Mouse (Mus musculus) midbrain, embryonic 11.5 days (tissue): ENCODE data around the gene Gm20509. TPM values are rescaled to one million over a fixed set of nuclear protein-coding genes. Genes with fewer than 3 reads are reported as not detected.

ENCODE experiments used
- ATAC-seq: fragments of 200-750 bp; cut with Nextera tagmentation; 2 replicates; pipeline ENCODE4 v1.8.0; 2017; ENCODE audit warnings: moderate TSS enrichment, moderate library complexity; ENCODE audit not compliant: low FRiP score
- DNase-seq: peaks from one replicate; pipeline ENCODE4 v3.0.0; 2015; ENCODE audit warnings: low spot score; ENCODE audit errors: missing footprints
- H3K27ac ChIP-seq: fragments of 300-500 bp; sonication (generic); 2 replicates; pipeline ENCODE4 v1.5.1; 2014; ENCODE audit warnings: low read depth, low read length
- H3K27me3 ChIP-seq: fragments of 300-500 bp; sonication (generic); 2 replicates; pipeline ENCODE4 v1.6.1; 2014; ENCODE audit warnings: mild to moderate bottlenecking, low read length, moderate library complexity, mixed read lengths; ENCODE audit not compliant: control insufficient read depth, insufficient read depth
- H3K36me3 ChIP-seq: fragments of 300-500 bp; sonication (generic); 2 replicates; pipeline ENCODE4 v1.6.1; 2014; ENCODE audit warnings: mild to moderate bottlenecking, low read length, moderate library complexity, mixed read lengths; ENCODE audit not compliant: control insufficient read depth, insufficient read depth
- H3K4me1 ChIP-seq: fragments of 300-500 bp; sonication (generic); 2 replicates; pipeline ENCODE4 v1.6.1; 2014; ENCODE audit warnings: low read length; ENCODE audit not compliant: control insufficient read depth, insufficient read depth
- H3K4me2 ChIP-seq: fragments of 300-500 bp; sonication (generic); 2 replicates; pipeline ENCODE4 v1.6.1; 2014; ENCODE audit warnings: mild to moderate bottlenecking, moderate library complexity
- H3K4me3 ChIP-seq: fragments of 300-500 bp; sonication (generic); 2 replicates; pipeline ENCODE4 v1.5.1; 2014; ENCODE audit warnings: low read depth, low read length
- H3K9ac ChIP-seq: fragments of 300-500 bp; sonication (generic); 2 replicates; pipeline ENCODE4 v1.6.1; 2014; ENCODE audit warnings: low read length
- H3K9me3 ChIP-seq: fragments of 300-500 bp; sonication (generic); 2 replicates; pipeline ENCODE4 v1.6.1; 2016; ENCODE audit warnings: low read length; ENCODE audit not compliant: control insufficient read depth
- WGBS: fragments of 180-500 bp; shearing (Covaris S2); extraction: QIAGEN DNeasy Blood & Tissue Kit; methylation state at CpG from one replicate; pipeline ENCODE4 v1.1.7; 2014; 5-methylcytosine and 5-hydroxymethylcytosine counted together
- polyA plus RNA-seq: library from polyadenylated mRNA; unstranded; fragments of >200 nt; fragmentation: Nextera tagmentation; extraction: Ambion mirVana; gene quantifications from 2 replicates; pipeline ENCODE4 v1.2.1, GENCODE M21; 2014

Gene Gm20509
- polyA plus RNA-seq, 1 experiment from 2014 or later = not detected

DNA sequence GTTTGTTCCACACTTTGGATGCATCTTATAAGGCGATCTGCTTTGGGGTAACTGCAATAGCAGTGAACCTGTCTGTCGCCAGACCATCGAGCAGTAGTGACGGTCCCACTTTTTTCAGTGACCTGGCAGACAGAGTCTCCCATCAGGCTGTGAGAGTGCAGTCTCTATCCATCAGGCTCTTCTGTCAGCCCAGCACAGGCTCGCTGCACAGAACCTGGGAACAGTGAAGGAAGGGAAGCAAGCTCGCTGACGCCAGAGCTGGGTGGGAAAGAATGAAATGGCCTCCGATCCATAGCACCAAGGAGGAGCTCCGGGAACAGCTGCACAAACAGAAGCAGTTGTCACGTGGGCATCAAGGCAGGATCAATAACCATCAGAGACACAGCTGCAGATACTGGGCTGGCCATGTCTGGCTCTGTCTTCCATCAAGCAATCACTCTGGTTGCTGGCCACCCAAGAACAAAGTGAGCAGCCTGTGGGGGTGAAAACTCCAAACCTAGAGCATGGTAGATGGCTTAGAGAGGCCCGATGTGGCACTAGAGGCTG is 35.1 kb downstream of the Gm20509 start:
- Histone ChIP-seq H3K27me3 (no peaks in the 10 kb centered on the region), H3K9me3 (no peaks in the 10 kb centered on the region), H3K4me2 (no peak overlapping the region), H3K36me3 (no peaks in the 10 kb centered on the region), H3K4me3 (no peak overlapping the region), H3K9ac (no peak overlapping the region), H3K27ac (no peak overlapping the region), H3K4me1 (no peaks in the 10 kb centered on the region)
- DNase-seq = peak; percentile 82
- whole genome bisulfite sequencing = 77% methylated on average over 11 of the region's 11 CpGs
- ATAC-seq = no peak

DNA sequence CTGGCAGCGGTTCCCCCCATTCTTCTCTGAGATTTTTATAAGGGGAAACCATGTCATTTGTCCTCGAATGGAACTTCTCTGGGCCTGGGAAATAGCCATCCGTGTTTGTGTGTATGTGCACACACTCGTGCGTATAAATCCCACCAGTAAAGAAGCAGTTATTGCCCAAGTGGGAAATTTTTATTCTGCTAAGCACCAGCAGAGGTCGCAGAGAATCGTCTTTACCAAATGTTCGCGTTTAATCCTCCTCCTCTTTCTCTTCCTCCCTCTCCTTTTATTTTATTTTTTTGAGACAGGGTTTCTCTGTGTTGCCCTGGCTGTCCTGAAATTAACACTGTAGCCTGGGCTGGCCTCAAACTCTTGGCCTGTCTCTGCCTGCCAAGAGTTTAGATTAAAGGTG is 52.1 kb downstream of the Gm20509 start:
- ATAC-seq (no peak), DNase-seq (no peak)

DNA sequence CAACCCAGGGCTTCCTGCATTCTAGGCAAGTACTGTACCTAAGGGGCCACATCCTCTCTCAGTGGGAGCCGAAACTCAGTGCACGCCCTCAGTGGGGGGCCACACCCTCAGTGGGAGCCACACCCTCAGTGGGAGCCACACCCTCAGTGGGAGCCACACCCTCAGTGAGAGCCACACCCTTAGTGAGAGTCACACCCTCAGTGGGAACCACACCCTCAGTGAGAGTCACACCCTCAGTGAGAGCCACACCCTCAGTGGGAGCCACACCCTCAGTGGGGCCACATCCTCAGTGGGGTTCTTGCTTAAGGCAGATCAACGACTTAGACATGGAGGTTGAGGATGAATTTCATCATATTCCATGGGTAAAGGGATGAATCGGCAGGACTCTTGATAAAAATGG is 55.7 kb downstream of the Gm20509 start:
- H3K27ac ChIP-seq = no peak overlapping the region
- H3K4me1 ChIP-seq = no peaks in the 10 kb centered on the region
- DNase-seq = no peak
- H3K9me3 ChIP-seq = no peaks in the 10 kb centered on the region
- no peak for ATAC-seq
- whole genome bisulfite sequencing = 89% methylated on average over 4 of the region's 4 CpGs
- H3K36me3 ChIP-seq = no peaks in the 10 kb centered on the region
- no peak overlapping the region for H3K4me3 ChIP-seq
- no peaks in the 10 kb centered on the region for H3K27me3 ChIP-seq
- H3K4me2 ChIP-seq = no peak overlapping the region
- no peak overlapping the region for H3K9ac ChIP-seq

More for the DNA sequence above, 52.1 kb downstream of the Gm20509 start:
- no peaks in the 10 kb centered on the region for H3K9me3 ChIP-seq
- H3K4me1 ChIP-seq = no peaks in the 10 kb centered on the region
- H3K27ac ChIP-seq = no peak overlapping the region
- no peaks in the 10 kb centered on the region for H3K36me3 ChIP-seq
- WGBS = 60% methylated on average over 9 of the region's 9 CpGs
- no peak overlapping the region for H3K4me2 ChIP-seq
- H3K9ac ChIP-seq = no peak overlapping the region
- H3K27me3 ChIP-seq = no peaks in the 10 kb centered on the region
- no peak overlapping the region for H3K4me3 ChIP-seq

DNA sequence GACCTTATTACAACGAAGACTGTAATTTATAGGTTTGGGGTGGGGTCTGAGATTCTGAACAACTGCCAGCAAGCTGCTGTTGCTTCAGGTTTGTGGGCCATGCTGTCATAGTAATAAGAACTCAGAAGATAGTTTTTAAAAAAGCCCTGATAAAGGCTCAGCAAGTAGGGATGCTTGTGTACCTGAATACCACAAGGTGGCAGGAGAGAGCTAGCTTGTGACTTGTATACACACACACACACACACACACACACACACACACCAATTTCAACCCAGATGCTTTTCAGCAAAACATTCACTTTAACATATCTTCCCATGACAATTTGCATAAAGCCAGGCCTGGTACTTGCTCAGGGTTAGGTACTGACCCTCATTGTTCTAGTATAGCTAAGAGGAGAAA is 57.0 kb downstream of the Gm20509 start:
- Histone ChIP-seq H3K27ac (no peak overlapping the region), H3K27me3 (no peaks in the 10 kb centered on the region), H3K9ac (no peak overlapping the region), H3K4me1 (no peaks in the 10 kb centered on the region), H3K9me3 (no peaks in the 10 kb centered on the region), H3K4me2 (no peak overlapping the region), H3K4me3 (no peak overlapping the region), H3K36me3 (no peaks in the 10 kb centered on the region)
- 48% methylated on average over 1 of the region's 1 CpGs for WGBS
- ATAC-seq = no peak
- no peak for DNase-seq

DNA sequence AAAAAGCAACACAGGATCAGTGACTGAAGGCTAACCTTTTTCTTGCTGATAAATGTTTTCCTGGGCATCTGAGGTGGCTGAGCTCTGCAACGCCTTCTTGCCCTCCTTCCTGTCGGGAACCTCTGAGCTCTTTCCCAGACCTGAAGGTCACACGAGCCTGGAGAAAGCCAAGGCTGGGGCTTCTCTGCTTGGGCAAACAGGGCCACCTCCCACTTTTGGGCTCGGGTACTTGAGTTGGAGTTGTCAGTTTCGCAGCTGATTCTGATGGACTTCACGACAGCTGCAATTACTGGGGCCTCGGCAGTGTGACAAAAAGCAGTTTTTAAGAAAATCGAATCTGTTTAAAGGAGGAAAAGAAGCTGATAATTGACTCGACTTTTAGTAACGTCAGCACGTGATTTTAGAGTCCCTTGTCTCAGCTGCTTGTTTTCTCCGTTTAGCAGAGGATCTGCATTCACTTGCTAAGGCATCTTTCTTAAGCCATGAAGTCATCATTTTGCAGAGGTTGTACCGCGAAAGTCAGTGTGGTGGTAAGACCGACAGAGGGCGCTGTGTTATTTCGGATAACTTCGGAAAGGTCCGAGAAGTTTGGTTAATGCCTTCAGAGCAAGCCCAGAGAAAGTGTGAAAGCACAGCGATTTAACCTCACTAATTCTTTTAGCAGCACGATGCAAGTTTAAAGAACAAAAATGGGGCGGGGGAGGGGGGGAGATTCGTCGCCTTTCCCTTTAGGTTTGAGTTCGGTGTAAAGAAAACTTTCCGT is 60.5 kb downstream of the Gm20509 start:
- H3K9me3 ChIP-seq = no peaks in the 10 kb centered on the region
- no peaks in the 10 kb centered on the region for H3K4me1 ChIP-seq
- no peak overlapping the region for H3K27ac ChIP-seq
- peak overlapping the region; percentile 13; the same call in 1 of the 2 replicates for H3K4me3 ChIP-seq
- H3K27me3 ChIP-seq = no peaks in the 10 kb centered on the region
- WGBS = 25% methylated on average over 26 of the region's 26 CpGs
- H3K9ac ChIP-seq = peak overlapping the region; percentile 34; the same call in 1 of the 2 replicates
- DNase-seq = peak; percentile 97
- ATAC-seq = peak; percentile 65; the same call in 1 of the 2 replicates
- H3K4me2 ChIP-seq = peak overlapping the region; percentile 39
- no peaks in the 10 kb centered on the region for H3K36me3 ChIP-seq

DNA sequence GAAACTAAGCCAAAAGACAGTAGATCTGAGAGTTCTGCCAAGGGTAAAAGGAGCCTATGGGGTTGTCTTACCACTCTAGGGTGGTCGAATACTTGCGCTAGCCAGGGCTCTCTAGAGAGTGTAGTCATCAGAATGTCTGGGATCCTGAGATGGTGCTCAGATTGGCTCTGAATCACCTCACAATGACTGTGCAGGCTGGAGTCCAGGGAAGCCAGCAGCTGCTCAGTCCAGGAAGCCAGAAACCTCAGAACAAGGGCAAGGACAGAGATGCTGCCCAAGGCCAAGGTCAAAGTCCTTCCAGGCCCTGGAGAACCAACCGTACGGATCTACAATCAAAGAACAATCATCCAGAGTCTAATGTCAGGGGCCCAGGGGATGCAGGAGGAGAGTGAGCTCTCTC is 63.4 kb downstream of the Gm20509 start:
- H3K4me3 ChIP-seq = no peak overlapping the region
- no peak overlapping the region for H3K9ac ChIP-seq
- no peaks in the 10 kb centered on the region; the same call in 1 of the 2 replicates for H3K9me3 ChIP-seq
- no peaks in the 10 kb centered on the region for H3K27me3 ChIP-seq
- H3K27ac ChIP-seq = no peak overlapping the region
- no peak overlapping the region for H3K4me2 ChIP-seq
- DNase-seq (no peak), ATAC-seq (no peak)
- WGBS = 92% methylated on average over 4 of the region's 4 CpGs
- H3K36me3 ChIP-seq = no peaks in the 10 kb centered on the region
- no peaks in the 10 kb centered on the region for H3K4me1 ChIP-seq

Other genes starting within 250 kb of the Gm20509 start
- 10.1 and 10.8 TPM in 2 replicates for gene Pygo1, start 176.8 kb upstream of the Gm20509 start, polyA plus RNA-seq
- 2.2 and 2.6 TPM in 2 replicates for gene Dyx1c1, start 143.7 kb upstream of the Gm20509 start, polyA plus RNA-seq
- not detected in 2 replicates for gene Gm44503, start 143.6 kb upstream of the Gm20509 start, polyA plus RNA-seq
- 22.4 and 22.9 TPM in 2 replicates for gene Ccpg1os, start 117.1 kb upstream of the Gm20509 start, polyA plus RNA-seq
- gene Ccpg1, start 117.0 kb upstream of the Gm20509 start, polyA plus RNA-seq = 24.9 and 26.9 TPM in 2 replicates
- 18.3 and 19.0 TPM in 2 replicates for gene Pigb, start 62.1 kb upstream of the Gm20509 start, polyA plus RNA-seq
- gene Rab27a, start 57.6 kb upstream of the Gm20509 start, polyA plus RNA-seq = 0.52 and 0.55 TPM in 2 replicates
- gene Khdc3, start 634 bp upstream of the Gm20509 start, polyA plus RNA-seq = not detected in 2 replicates
- 172 and 184 TPM in 2 replicates for gene Rsl24d1, start 11.0 kb downstream of the Gm20509 start, polyA plus RNA-seq